Mouse (Mus musculus) kidney, postnatal 36 days (tissue): ENCODE measurements around the gene A030005K14Rik.
A peak's percentile ranks its signal among the peaks of the same experiment; 100 is the strongest.

Source experiments
- DNase-seq, 2 experiments: peaks; one replicate each; pipeline ENCODE4 v3.0.0; 2021 to 2022; ENCODE audit warnings: mixed read lengths in 2 of 2

The A030005K14Rik gene

GRCm38 (mm10) chr1:83034509-83034908 is 24.7 kb downstream of the A030005K14Rik start:
- no peak for DNase-seq

GRCm38 (mm10) chr1:83032508-83032907 is 26.7 kb downstream of the A030005K14Rik start:
- no peak for DNase-seq

GRCm38 (mm10) chr1:83031950-83032349 is 27.2 kb downstream of the A030005K14Rik start:
- DNase-seq: peak in 1 of 2 experiments; percentile 21

- peak in 1 of 2 experiments; percentile 13 for DNase-seq
Observed at GRCm38 (mm10) chr1:83016556-83016955, 42.6 kb downstream of the A030005K14Rik start.

GRCm38 (mm10) chr1:83015329-83015879 is 43.8 kb downstream of the A030005K14Rik start:
- DNase-seq: peak in 1 of 2 experiments; percentile 51

- no peak for DNase-seq
Observed at GRCm38 (mm10) chr1:83014477-83014876, 44.7 kb downstream of the A030005K14Rik start.
